Mouse (Mus musculus) testis, adult 2 months (tissue): ENCODE measurements around the gene Kcnab1.

Source experiments
- CTCF ChIP-seq: fragments of 200-500 bp; IDR thresholded peaks from 2 replicates; pipeline ENCODE4 v1.5.1; 2012; ENCODE audit warnings: low read depth, mild to moderate bottlenecking, inconsistent platforms, low read length, moderate library complexity; ENCODE audit not compliant: control insufficient read depth, insufficient read depth, insufficient replicate concordance
- POLR2A ChIP-seq: fragments of 200-500 bp; IDR thresholded peaks from 2 replicates; pipeline ENCODE4 v1.6.1; 2012; ENCODE audit warnings: low read depth, mild to moderate bottlenecking, inconsistent platforms, low read length, moderate library complexity; ENCODE audit not compliant: control insufficient read depth

GRCm38 (mm10) chr3:65124975-65125374 lies 15.8 kb downstream of the Kcnab1 start:
- TF ChIP-seq CTCF: no peak
- no peak for TF ChIP-seq POLR2A
